Mouse (Mus musculus): ENCODE measurements at regions not wholly inside any gene's neighbourhood (a gene's known extent, or its start where the extent isn't known, plus 50 kb on each side); places are given as distances from the start of the nearest gene placed in this dataset.
A peak's percentile ranks its signal among the peaks of the same experiment; 100 is the strongest.

- intact Hi-C loops (cut with DNase I) = no loop called here
- DNase-seq = no peak
Measured at GRCm38 (mm10) chr13:107074917-107075316, 53.0 kb upstream of the Kif2a start.

GRCm38 (mm10) chr13:107073039-107073620, 51.2 kb upstream of the Kif2a start:
- intact Hi-C loops (cut with DNase I) = no loop called here
- DNase-seq = peak in 1 of 2 experiments; percentile 18

- DNase-seq = no peak
- intact Hi-C loops (cut with DNase I) = no loop called here
Measured at GRCm38 (mm10) chr13:107072345-107073038, 50.6 kb upstream of the Kif2a start.

Small RNA genes lying in the stretch of these regions (microRNA-seq; reads per million reads assigned to microRNA genes)
- gene Gm22118 = 0 reads per million in 2 experiments
